Mouse (Mus musculus) cerebellum, adult 2 months (tissue): ENCODE results near the gene BC005537. TPM values are rescaled to one million over a fixed set of nuclear protein-coding genes. Genes with fewer than 3 reads are reported as not detected.

Experiments used
- DNase-seq, 2 experiments: peaks; one replicate each; pipeline ENCODE4 v3.0.0; 2021
- H3K27ac ChIP-seq: fragments of 200-500 bp; 2 replicates; pipeline ENCODE4 v1.5.1; 2012; ENCODE audit warnings: low read length, control low read depth, inconsistent platforms; ENCODE audit not compliant: insufficient read depth
- H3K27me3 ChIP-seq: fragments of 200-500 bp; 2 replicates; pipeline ENCODE4 v1.6.1; 2012; ENCODE audit warnings: inconsistent platforms, mild to moderate bottlenecking, low read length, moderate library complexity; ENCODE audit not compliant: control insufficient read depth, insufficient read depth
- H3K4me1 ChIP-seq: fragments of 200-500 bp; 2 replicates; pipeline ENCODE4 v1.6.1; 2011; ENCODE audit warnings: low read length; ENCODE audit not compliant: control insufficient read depth, insufficient read depth
- H3K4me3 ChIP-seq: fragments of 200-500 bp; replicated peaks from 2 replicates; pipeline ENCODE3; 2011; ENCODE audit warnings: mild to moderate bottlenecking, low read depth, low read length, control low read depth; ENCODE audit not compliant: insufficient read depth
- CTCF ChIP-seq: fragments of 200-500 bp; IDR thresholded peaks from 2 replicates; pipeline ENCODE4 v1.5.1; 2011; ENCODE audit warnings: low read depth, mild to moderate bottlenecking, control low read depth, low read length, moderate library complexity, borderline replicate concordance; ENCODE audit not compliant: insufficient read depth
- POLR2A ChIP-seq: fragments of 200-500 bp; IDR thresholded peaks from 2 replicates; pipeline ENCODE4 v1.6.1; 2011; ENCODE audit warnings: low read length, control low read depth, borderline replicate concordance; ENCODE audit not compliant: insufficient read depth
- WGBS: fragments of 180-500 bp; shearing (Covaris S2); methylation state at CpG from one replicate; pipeline ENCODE4 v1.1.7; 2018; 5-methylcytosine and 5-hydroxymethylcytosine counted together
- polyA plus RNA-seq: library from polyadenylated mRNA; depleted of rRNA; stranded (reverse); fragments of >200 nt; gene quantifications from 2 replicates; pipeline ENCODE4 v1.2.3, GENCODE M21; 2012; rRNA removed

BC005537 gene
- polyA plus RNA-seq: 106 and 107 TPM in 2 replicates

GRCm38 (mm10) chr13:24801308-24801921 lies at the start of gene BC005537:
TSS of gene BC005537 (plus strand) at chr13:24801657.
- peak within 1 kb of the TSS; percentile 98 for H3K4me3 ChIP-seq
- peaks cover 3% of the 10 kb centered on the region for H3K4me1 ChIP-seq
- under 1% methylated on average over 73 of the region's 74 CpGs for WGBS
- H3K27me3 ChIP-seq: no peaks in the 10 kb centered on the region
- no peak for DNase-seq
- H3K27ac ChIP-seq: peak within 1 kb of the TSS; percentile 92
- TF ChIP-seq CTCF: no peak
- TF ChIP-seq POLR2A: no peak

- DNase-seq: no peak
- Histone ChIP-seq H3K4me1 (no peaks in the 10 kb centered on the region), H3K27me3 (no peaks in the 10 kb centered on the region), H3K27ac (no peak overlapping the region), H3K4me3 (no peak overlapping the region)
- WGBS: 96% methylated on average over 3 of the region's 3 CpGs
- no peak for TF ChIP-seq POLR2A
- TF ChIP-seq CTCF: no peak
Measured at GRCm38 (mm10) chr13:24756756-24757155, 44.7 kb upstream of the BC005537 start.

GRCm38 (mm10) chr13:24757820-24758564 lies 43.5 kb upstream of the BC005537 start:
- 91% methylated on average over 12 of the region's 12 CpGs for WGBS
- no peak for TF ChIP-seq POLR2A
- no peak for DNase-seq
- no peaks in the 10 kb centered on the region for H3K27me3 ChIP-seq
- H3K4me3 ChIP-seq: no peak overlapping the region
- H3K27ac ChIP-seq: no peak overlapping the region
- no peaks in the 10 kb centered on the region for H3K4me1 ChIP-seq

GRCm38 (mm10) chr13:24759451-24759850 lies 42.0 kb upstream of the BC005537 start:
- 92% methylated on average over 10 of the region's 10 CpGs for WGBS
- Histone ChIP-seq H3K4me1 (no peaks in the 10 kb centered on the region), H3K27ac (no peak overlapping the region), H3K27me3 (no peaks in the 10 kb centered on the region), H3K4me3 (no peak overlapping the region)
- TF ChIP-seq POLR2A (no peak), CTCF (no peak)
- no peak for DNase-seq

GRCm38 (mm10) chr13:24760351-24760870 lies 41.0 kb upstream of the BC005537 start:
- no peak for TF ChIP-seq POLR2A
- TF ChIP-seq CTCF: no peak
- no peak overlapping the region for H3K27ac ChIP-seq
- WGBS: 48% methylated on average over 5 of the region's 5 CpGs
- H3K4me3 ChIP-seq: no peak overlapping the region
- DNase-seq: no peak
- no peaks in the 10 kb centered on the region for H3K27me3 ChIP-seq
- no peaks in the 10 kb centered on the region for H3K4me1 ChIP-seq

GRCm38 (mm10) chr13:24761083-24761402 lies 40.4 kb upstream of the BC005537 start:
- Histone ChIP-seq H3K27ac (no peak overlapping the region), H3K4me3 (peak overlapping the region; percentile 81), H3K4me1 (no peaks in the 10 kb centered on the region), H3K27me3 (no peaks in the 10 kb centered on the region)
- DNase-seq: no peak
- WGBS: 9% methylated on average over 10 of the region's 10 CpGs
- no peak for TF ChIP-seq CTCF
- TF ChIP-seq POLR2A: no peak

- Histone ChIP-seq H3K27me3 (no peaks in the 10 kb centered on the region), H3K4me3 (peak within 1 kb of the TSS; percentile 81), H3K4me1 (no peaks in the 10 kb centered on the region), H3K27ac (no peak within 1 kb of the TSS)
- DNase-seq: peak; percentile 85 to 87
- WGBS: under 1% methylated on average over 79 of the region's 79 CpGs
- TF ChIP-seq CTCF (no peak), POLR2A (peak; percentile 62; the same call in 1 of the 2 replicates)
Measured at GRCm38 (mm10) chr13:24761403-24762227, 39.8 kb upstream of the BC005537 start, which contains the start of gene Gmnn. TSS of gene Gmnn (minus strand) at chr13:24761923.
